Mouse (Mus musculus) kidney, embryonic 14.5 days (tissue): ENCODE results near the gene Bcl6. TPM values are rescaled to one million over a fixed set of nuclear protein-coding genes. Genes with fewer than 3 reads are reported as not detected.

ENCODE experiments used
- ATAC-seq: fragments of 200-750 bp; cut with Nextera tagmentation; 2 replicates; pipeline ENCODE4 v1.8.0; 2017; ENCODE audit warnings: moderate number of reproducible peaks, mild to moderate bottlenecking, moderate TSS enrichment, moderate library complexity; ENCODE audit not compliant: low FRiP score, low TSS enrichment
- H3K27ac ChIP-seq: fragments of 300-500 bp; sonication (generic); 2 replicates; pipeline ENCODE4 v1.5.1; 2014; ENCODE audit warnings: low read depth, mild to moderate bottlenecking, low read length, moderate library complexity, mixed read lengths
- H3K27me3 ChIP-seq: fragments of 300-500 bp; sonication (generic); 2 replicates; pipeline ENCODE4 v1.6.1; 2014; ENCODE audit warnings: mild to moderate bottlenecking, low read length; ENCODE audit not compliant: control insufficient read depth, insufficient read depth
- H3K36me3 ChIP-seq: fragments of 300-500 bp; sonication (generic); 2 replicates; pipeline ENCODE4 v1.6.1; 2014; ENCODE audit warnings: low read length, mixed read lengths; ENCODE audit not compliant: control insufficient read depth, insufficient read depth
- H3K4me1 ChIP-seq: fragments of 300-500 bp; sonication (generic); 2 replicates; pipeline ENCODE4 v1.6.1; 2014; ENCODE audit warnings: low read length, mixed read lengths; ENCODE audit not compliant: control insufficient read depth, insufficient read depth
- H3K4me2 ChIP-seq: fragments of 300-500 bp; sonication (generic); replicated peaks from 2 replicates; pipeline ENCODE4 v1.6.1; 2014; ENCODE audit warnings: low read depth, mild to moderate bottlenecking, low read length
- H3K4me3 ChIP-seq: fragments of 300-500 bp; sonication (generic); 2 replicates; pipeline ENCODE4 v1.5.1; 2014; ENCODE audit warnings: mild to moderate bottlenecking, low read length
- H3K9ac ChIP-seq: fragments of 300-500 bp; sonication (generic); 2 replicates; pipeline ENCODE4 v1.6.1; 2014; ENCODE audit warnings: low read depth, mild to moderate bottlenecking, low read length, moderate library complexity
- H3K9me3 ChIP-seq: fragments of 300-500 bp; sonication (generic); 2 replicates; pipeline ENCODE4 v1.6.1; 2016; ENCODE audit warnings: low read length; ENCODE audit not compliant: control insufficient read depth
- WGBS: fragments of 180-500 bp; shearing (Covaris S2); extraction: QIAGEN DNeasy Blood & Tissue Kit; methylation state at CpG from one replicate; pipeline ENCODE4 v1.1.7; 2014; 5-methylcytosine and 5-hydroxymethylcytosine counted together
- polyA plus RNA-seq: library from polyadenylated mRNA; unstranded; fragments of >200 nt; fragmentation: Nextera tagmentation; extraction: Ambion mirVana; gene quantifications from 2 replicates; pipeline ENCODE4 v1.2.1, GENCODE M21; 2014

The Bcl6 gene
- polyA plus RNA-seq, 1 experiment from 2014 or later: 0.73 TPM

DNA sequence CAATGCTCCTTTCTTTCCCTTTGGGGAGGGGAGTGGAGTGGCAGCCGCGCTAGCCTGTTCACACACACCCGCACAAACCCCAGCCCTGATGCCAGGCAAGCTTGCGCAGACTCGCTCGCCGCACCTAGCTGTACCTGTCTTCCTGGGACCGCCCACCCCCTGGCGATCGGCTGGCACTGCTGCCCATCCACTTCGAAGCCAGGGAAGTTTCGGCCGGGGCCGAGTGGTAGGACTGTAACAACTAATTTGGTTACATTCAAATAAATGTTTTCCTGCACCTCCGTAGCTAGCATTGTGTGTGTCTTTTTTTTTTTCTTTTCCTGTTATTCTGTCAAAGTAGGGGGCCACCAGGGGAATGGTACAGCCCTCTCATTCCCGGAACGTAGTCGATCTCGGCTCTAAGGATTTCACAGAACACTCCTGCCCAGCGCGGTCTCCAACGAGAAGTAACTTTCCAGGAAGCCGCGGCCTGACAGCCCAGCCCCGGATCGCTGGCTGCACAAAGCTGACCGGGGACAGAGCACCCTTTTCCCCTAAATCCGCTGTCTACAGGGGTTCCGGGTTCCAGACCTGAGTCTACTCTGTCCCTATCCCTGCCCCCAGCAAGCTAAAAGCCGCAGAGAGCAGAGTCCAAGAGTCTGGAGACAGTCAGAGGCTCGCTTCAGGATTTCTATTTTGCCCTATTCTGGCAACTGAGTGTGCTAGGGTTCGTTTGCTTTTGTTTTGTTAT is 7.5 kb downstream of the Bcl6 start:
- peaks cover 17% of the 10 kb centered on the region for H3K4me1 ChIP-seq
- peak overlapping the region; percentile 85 for H3K4me2 ChIP-seq
- peaks cover 19% of the 10 kb centered on the region for H3K27me3 ChIP-seq
- H3K27ac ChIP-seq: no peak overlapping the region
- no peak for ATAC-seq
- WGBS: 2% methylated on average over 32 of the region's 32 CpGs
- H3K4me3 ChIP-seq: peak overlapping the region; percentile 43
- H3K36me3 ChIP-seq: no peaks in the 10 kb centered on the region
- no peaks in the 10 kb centered on the region for H3K9me3 ChIP-seq
- peak overlapping the region; percentile 45; the same call in 1 of the 2 replicates for H3K9ac ChIP-seq

DNA sequence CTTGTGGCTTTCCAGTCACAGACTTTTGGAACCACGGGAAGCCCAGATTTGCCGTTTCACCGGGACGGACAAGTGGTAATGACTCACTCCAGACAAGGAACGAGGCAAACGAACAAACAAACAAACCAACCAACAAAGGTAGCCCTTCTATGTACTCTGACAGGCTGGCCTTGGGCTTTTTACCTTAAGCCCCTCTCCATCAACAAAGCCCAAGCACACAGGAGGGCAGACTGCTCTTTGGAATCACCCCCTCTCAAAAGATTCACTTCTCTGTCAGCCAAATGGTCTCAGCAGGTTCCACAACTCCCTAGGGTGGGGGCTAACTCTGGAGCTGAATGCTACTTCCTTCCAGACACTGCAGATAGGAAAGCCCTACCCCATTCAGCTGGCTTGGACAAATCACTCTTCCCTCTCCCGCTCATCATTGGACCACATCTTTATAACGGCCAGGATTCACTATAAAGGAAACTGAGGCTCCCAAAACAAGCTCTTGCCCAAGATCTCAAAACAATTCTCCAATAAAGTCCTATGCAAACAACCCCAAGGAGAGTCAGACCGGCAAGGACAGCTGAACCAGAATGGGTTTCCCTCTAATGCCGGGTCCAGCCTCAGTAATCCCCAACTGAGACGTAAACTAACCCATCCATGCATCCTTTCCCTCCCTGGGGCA is 8.3 kb downstream of the Bcl6 start:
- WGBS: 11% methylated on average over 11 of the region's 11 CpGs

DNA sequence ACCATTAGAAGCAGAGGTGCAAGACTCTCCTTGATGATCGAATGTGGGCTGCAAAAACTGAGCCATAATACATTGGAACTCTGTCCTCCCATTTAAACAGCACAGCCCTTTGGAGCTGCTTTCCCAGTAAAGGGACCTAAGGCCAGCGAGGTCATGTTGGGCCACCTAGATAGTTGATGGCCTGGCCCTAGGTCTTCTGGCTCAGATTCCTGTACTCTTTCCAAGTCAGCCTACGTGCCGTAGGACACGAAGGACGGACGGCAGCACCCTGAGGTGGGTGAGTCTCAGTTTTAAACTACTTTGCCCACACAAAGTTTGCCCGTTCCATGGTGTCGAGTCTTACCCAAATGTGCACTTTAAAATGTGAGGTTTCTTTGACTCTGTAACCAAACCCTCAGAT is 9.2 kb downstream of the Bcl6 start:
- Histone ChIP-seq H3K36me3 (no peaks in the 10 kb centered on the region), H3K4me2 (no peak overlapping the region), H3K27ac (no peak overlapping the region), H3K9me3 (no peaks in the 10 kb centered on the region), H3K9ac (no peak overlapping the region), H3K4me3 (no peak overlapping the region), H3K4me1 (peaks cover 11% of the 10 kb centered on the region), H3K27me3 (peaks cover 19% of the 10 kb centered on the region)
- WGBS: 90% methylated on average over 9 of the region's 9 CpGs
- no peak for ATAC-seq

More for the DNA sequence above, 8.3 kb downstream of the Bcl6 start:
- no peak for ATAC-seq
- H3K4me1 ChIP-seq: peaks cover 14% of the 10 kb centered on the region
- H3K4me2 ChIP-seq: peak overlapping the region; percentile 85
- H3K9ac ChIP-seq: peak overlapping the region; percentile 45; the same call in 1 of the 2 replicates
- peak overlapping the region; percentile 43 for H3K4me3 ChIP-seq
- H3K36me3 ChIP-seq: no peaks in the 10 kb centered on the region
- H3K27me3 ChIP-seq: peaks cover 19% of the 10 kb centered on the region
- no peaks in the 10 kb centered on the region for H3K9me3 ChIP-seq
- H3K27ac ChIP-seq: no peak overlapping the region

DNA sequence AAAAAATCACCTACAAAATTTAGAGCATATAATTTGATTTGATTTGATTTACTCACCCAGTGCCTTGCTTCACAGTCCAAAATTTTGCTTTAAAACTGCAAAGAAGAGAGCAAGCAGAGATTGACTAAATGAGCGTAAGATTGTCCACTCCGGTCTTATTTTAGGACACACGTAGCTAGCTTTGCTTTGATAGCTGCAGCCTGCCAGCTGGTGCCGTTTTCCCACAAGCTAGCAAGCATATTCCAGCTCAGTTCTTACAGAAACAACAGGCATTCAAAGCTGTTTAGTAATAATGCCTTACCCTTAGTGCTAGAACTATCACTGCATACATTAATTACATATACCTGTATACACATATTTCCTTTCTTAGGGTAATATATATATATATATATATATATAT is 10.2 kb downstream of the Bcl6 start:
- no peak overlapping the region for H3K4me2 ChIP-seq
- ATAC-seq: no peak
- H3K27me3 ChIP-seq: peaks cover 19% of the 10 kb centered on the region
- H3K9ac ChIP-seq: no peak overlapping the region
- no peaks in the 10 kb centered on the region for H3K9me3 ChIP-seq
- H3K36me3 ChIP-seq: no peaks in the 10 kb centered on the region
- WGBS: 85% methylated on average over 4 of the region's 4 CpGs
- H3K27ac ChIP-seq: no peak overlapping the region
- peaks cover 11% of the 10 kb centered on the region for H3K4me1 ChIP-seq
- H3K4me3 ChIP-seq: no peak overlapping the region

DNA sequence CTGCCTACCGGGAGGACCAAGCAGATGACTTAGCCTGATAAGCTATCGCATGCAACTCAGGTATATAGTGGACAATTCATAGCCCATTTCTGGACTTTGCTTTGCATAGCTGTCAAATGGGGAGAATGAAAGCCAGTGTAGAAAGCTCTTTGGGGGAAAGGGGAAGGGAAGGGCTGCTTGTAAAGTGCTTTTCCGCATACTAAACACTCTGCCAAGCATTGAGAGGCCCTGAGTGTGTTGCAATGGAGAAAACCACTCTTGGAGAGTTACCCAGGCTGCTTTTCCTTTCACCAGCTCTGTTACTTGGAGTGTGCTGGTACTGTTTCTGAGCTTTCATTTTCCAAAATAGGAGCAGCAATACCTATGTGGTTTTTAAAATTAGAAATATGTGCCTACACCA is 10.9 kb downstream of the Bcl6 start:
- peaks cover 19% of the 10 kb centered on the region for H3K27me3 ChIP-seq
- WGBS: 80% methylated on average over 3 of the region's 3 CpGs
- no peak for ATAC-seq
- no peaks in the 10 kb centered on the region for H3K9me3 ChIP-seq
- peaks cover 11% of the 10 kb centered on the region for H3K4me1 ChIP-seq
- no peak overlapping the region for H3K27ac ChIP-seq
- no peak overlapping the region for H3K4me2 ChIP-seq
- H3K36me3 ChIP-seq: 0 out of 2 replicates have a peak, but pooled peaks cover under 1% of the 10 kb centered on the region
- H3K9ac ChIP-seq: no peak overlapping the region
- no peak overlapping the region for H3K4me3 ChIP-seq

DNA sequence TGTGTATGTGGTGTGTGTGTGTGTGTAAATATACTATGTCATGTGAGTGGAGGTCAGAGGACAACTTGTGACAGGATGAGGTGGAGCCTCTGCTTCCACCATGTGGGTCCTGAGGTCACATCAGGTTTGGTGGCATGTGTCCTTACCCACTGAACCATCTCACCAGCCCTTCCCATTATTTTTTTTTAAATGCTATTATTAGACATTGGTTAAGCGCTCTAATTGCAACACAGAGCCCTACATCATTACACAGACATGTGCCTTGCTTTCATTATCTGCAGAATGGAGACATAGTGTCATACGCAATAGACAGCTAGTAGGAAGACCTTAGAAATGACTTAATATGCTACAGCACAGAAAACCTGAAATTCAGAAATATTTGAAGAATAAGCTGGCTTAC is 12.5 kb downstream of the Bcl6 start:
- 94% methylated on average over 2 of the region's 2 CpGs for WGBS
- no peak for ATAC-seq
- no peak overlapping the region for H3K4me2 ChIP-seq

DNA sequence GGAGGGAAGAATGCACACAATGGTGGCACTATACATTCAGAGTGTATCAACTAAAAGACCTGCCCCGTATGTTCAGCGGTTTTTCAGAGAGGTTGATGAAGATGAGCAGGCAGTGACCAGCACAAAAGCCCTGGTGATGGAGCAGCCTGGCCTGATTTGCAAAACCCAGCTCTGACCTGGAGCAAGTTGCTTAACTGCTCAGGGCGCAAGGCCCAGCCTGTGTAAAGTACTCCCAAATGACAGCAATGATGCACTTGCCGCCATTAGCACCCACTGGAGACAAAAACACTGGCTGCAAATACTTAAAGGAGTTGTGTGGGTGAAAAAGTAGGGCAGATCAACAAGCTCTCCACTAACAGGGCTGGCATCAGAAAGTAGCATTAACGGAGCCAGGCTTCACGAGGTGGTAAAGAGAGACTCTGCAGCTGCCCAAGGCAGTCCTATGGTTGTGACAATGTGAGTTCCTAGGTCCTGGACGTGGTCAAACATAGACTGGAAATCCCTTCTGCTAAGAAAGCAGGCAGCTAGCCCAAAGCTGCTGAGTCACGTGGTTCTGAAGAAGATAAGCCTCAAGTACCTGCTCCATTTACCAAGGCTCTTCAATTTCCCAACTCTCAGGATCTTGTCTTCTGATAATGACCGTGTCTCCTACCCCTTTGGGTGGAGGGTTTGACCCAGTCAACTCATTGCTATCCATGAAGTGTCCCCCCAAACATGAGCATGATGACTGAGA is 14.9 kb downstream of the Bcl6 start:
- H3K9ac ChIP-seq: no peak overlapping the region
- H3K4me2 ChIP-seq: no peak overlapping the region
- no peak overlapping the region for H3K4me3 ChIP-seq
- 0 out of 2 replicates have a peak, but pooled peaks cover 4% of the 10 kb centered on the region for H3K4me1 ChIP-seq
- 91% methylated on average over 9 of the region's 9 CpGs for WGBS
- no peak for ATAC-seq
- H3K27me3 ChIP-seq: no peaks in the 10 kb centered on the region
- no peaks in the 10 kb centered on the region for H3K9me3 ChIP-seq
- H3K27ac ChIP-seq: no peak overlapping the region
- 0 out of 2 replicates have a peak, but pooled peaks cover 2% of the 10 kb centered on the region for H3K36me3 ChIP-seq

More for the DNA sequence above, 12.5 kb downstream of the Bcl6 start:
- no peak overlapping the region for H3K4me3 ChIP-seq
- H3K27ac ChIP-seq: no peak overlapping the region
- H3K9ac ChIP-seq: no peak overlapping the region
- 0 out of 2 replicates have a peak, but pooled peaks cover 2% of the 10 kb centered on the region for H3K36me3 ChIP-seq
- H3K27me3 ChIP-seq: peaks cover 19% of the 10 kb centered on the region
- no peaks in the 10 kb centered on the region for H3K9me3 ChIP-seq
- peaks cover 10% of the 10 kb centered on the region for H3K4me1 ChIP-seq

DNA sequence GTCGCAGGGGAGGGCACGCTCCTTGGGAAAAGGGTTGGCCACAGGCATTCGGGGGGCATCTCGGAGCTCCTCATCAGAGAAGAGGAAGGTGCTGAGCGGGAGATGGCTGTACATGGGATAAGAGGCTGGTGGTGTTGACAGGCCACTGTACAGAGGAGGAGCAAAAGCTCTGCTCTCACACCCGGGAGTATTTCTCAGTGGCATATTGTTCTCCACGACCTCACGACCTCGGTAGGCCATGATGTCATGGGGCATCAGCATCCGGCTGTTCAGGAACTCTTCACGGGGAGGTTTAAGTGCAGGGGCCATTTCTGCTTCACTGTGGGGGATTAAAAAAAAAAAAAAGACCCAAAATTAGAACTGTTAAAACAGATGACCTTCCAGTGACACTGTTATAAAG is 15.8 kb downstream of the Bcl6 start:
- ATAC-seq: no peak
- Histone ChIP-seq H3K36me3 (peaks cover 2% of the 10 kb centered on the region; the same call in 1 of the 2 replicates), H3K4me1 (0 out of 2 replicates have a peak, but pooled peaks cover 4% of the 10 kb centered on the region), H3K9me3 (0 out of 2 replicates have a peak, but pooled peaks cover under 1% of the 10 kb centered on the region), H3K4me2 (no peak overlapping the region), H3K27ac (no peak overlapping the region), H3K4me3 (no peak overlapping the region), H3K9ac (no peak overlapping the region), H3K27me3 (no peaks in the 10 kb centered on the region)
- 81% methylated on average over 11 of the region's 11 CpGs for WGBS
